Mouse (Mus musculus): Measurements from ENCODE around the gene Gm44503.

DNA sequence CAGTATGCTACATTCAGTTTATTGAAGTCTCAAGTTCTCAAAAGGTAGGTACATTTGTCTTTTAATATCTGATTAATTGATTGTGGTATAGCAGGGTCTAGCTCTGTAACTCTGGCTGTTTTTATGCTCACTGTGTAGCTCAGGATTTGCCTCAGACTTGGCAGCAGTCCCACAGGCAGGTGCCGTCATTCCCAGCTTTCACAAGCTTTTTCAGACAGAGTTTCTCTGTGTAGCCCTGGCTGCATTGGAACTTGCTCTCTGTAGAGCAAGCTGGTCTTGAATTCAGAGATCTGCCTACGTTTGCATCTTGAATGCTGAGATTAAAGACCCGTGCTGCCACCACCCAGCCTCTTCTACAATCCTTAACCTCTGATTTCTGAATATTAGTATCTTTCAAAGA lies 43.5 kb downstream of the Gm44503 start:
- TF ChIP-seq CTCF (IDR thresholded peaks at IDR 0.05; ENCODE audit: control insufficient read depth, insufficient read depth, insufficient replicate concordance, low read depth, low read length) (no peak), POLR2A (IDR thresholded peaks at IDR 0.05; ENCODE audit: control insufficient read depth, low read depth, low read length) (no peak)

Measured in testis, adult 2 months (tissue).